Mouse (Mus musculus) ES-Bruce4 (cell line): ENCODE data around the gene Cyth4.

Experiments used
- CTCF ChIP-seq: IDR thresholded peaks from one replicate; pipeline ENCODE4 v1.8.1; 2011; ENCODE audit warnings: low read depth, low read length
- EP300 ChIP-seq: IDR thresholded peaks from 2 replicates; pipeline ENCODE4 v1.6.1; 2011; ENCODE audit warnings: low read depth, low read length; ENCODE audit not compliant: insufficient read depth
- POLR2A ChIP-seq: IDR thresholded peaks from one replicate; pipeline ENCODE4 v1.8.1; 2011; ENCODE audit warnings: low read length; ENCODE audit not compliant: insufficient read depth

DNA sequence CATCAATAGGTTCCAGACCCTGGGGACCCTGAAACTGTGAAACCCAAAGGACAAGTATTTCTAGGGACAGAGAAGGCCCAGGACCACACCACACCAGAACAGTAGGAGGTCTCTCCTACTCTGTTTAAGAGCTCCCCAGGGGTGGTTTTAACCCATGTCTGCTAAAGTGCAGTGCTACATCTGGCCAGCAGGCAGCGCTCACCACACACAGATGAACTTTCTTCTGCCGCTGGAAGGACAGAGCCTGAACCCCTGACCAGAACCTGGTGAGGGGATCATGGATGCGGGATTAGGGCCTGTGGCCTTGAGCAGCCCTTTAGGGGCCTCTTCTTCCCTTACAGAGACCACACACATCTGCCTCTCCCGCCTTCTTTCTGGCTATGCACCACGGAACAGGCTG lies 26.6 kb downstream of the Cyth4 start:
- TF ChIP-seq CTCF (peak; percentile 93), EP300 (no peak), POLR2A (no peak)
